Mouse (Mus musculus): Measurements from ENCODE around the gene Gphn.

DNA sequence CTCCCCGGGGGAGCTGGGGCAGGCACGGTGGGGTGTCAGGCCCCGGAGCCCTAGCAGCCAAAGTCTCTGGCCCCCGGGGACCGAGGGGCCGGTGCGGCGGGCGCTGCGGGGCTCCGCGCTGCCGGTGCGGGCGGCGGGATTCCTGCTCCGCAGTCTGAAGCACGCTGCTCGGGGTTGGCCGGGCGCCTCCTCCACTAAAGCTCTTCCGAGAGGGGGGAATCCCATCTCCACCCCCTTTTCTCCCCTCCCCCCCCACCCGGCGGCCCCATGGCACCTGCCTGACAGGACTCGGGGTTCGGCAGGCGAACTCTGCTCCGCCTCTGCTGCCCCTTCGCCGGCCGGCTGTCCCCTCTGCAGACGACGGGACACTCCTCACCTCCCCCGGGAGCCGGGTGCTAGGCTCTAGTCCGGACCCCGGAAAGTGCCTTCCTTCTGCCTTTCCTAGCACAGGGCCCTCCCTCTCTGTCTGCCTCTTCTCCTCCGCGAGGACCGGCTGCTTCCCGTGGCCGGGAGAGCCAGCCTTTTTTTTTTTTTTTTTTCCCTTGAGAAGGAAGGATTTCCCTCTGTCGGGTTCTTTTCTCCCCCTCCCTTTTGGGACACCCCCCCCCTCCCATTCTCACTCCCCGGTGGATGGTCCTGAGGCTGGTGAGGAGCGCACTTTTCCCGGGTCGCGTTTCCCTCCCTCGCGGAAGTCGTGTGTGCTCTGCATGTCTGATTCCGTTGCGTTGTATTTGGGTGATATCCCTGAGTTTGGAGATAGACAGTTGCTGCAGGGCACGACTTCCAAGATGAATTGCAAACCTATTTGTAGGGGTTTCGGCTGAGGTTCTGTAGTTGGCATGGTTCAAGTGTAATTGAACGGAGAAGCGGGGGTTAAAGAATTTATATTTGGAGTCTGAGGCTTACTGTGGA is 1.1 kb downstream of the Gphn start:
- TF ChIP-seq CHD2 (IDR thresholded peaks at IDR 0.05; ENCODE audit: low read depth, low read length) (no peak), ZC3H11A (IDR thresholded peaks at IDR 0.05; ENCODE audit: borderline replicate concordance, low read depth, low read length) (no peak)

All from ES-E14 (cell line).